Mouse (Mus musculus) CH12.LX (cell line): ENCODE results near the gene Pml. TPM values are rescaled to one million over a fixed set of nuclear protein-coding genes. Genes with fewer than 3 reads are reported as not detected.

Experiments
- DNase-seq: peaks from one replicate; pipeline ENCODE4 v3.0.0-alpha.2; 2013; ENCODE audit errors: extremely low read depth
- H3K27ac ChIP-seq: 2 replicates; pipeline ENCODE4 v1.5.1; 2012; ENCODE audit warnings: low read depth, mild to moderate bottlenecking, control low read depth, moderate library complexity; ENCODE audit not compliant: insufficient read depth
- H3K27me3 ChIP-seq: replicated peaks from 2 replicates; pipeline ENCODE3; 2012; ENCODE audit warnings: inconsistent platforms
- H3K36me3 ChIP-seq, 2 experiments: replicated peaks in 1 of 2; 2 replicates each; pipeline versions ENCODE3 to v1.6.1; 2012; ENCODE audit warnings: inconsistent platforms in 1 of 2, low read length in 1 of 2, mild to moderate bottlenecking in 1 of 2, mixed read lengths in 1 of 2, moderate library complexity in 1 of 2; ENCODE audit not compliant: control insufficient read depth in 1 of 2, insufficient read depth in 1 of 2
- H3K4me1 ChIP-seq, 2 experiments: 2 replicates each; pipeline ENCODE4 v1.6.1; 2012; ENCODE audit warnings: inconsistent platforms in 1 of 2, moderate library complexity in 1 of 2; ENCODE audit not compliant: insufficient read depth in 2 of 2, control insufficient read depth in 1 of 2
- H3K4me2 ChIP-seq: 2 replicates; pipeline ENCODE4 v1.6.1; 2012; ENCODE audit warnings: low read depth, mild to moderate bottlenecking, control low read depth; ENCODE audit not compliant: poor library complexity, insufficient read depth, severe bottlenecking
- H3K4me3 ChIP-seq, 3 experiments: fragments of 150-350 bp in 1 of 3; sonication (generic) in 1 of 3; replicated peaks in 1 of 3; 2 replicates each; pipeline versions ENCODE3 to v1.5.1; 2011 to 2012; ENCODE audit warnings: low read depth in 2 of 3, low read length in 2 of 3, mild to moderate bottlenecking in 2 of 3, moderate library complexity in 2 of 3, control low read depth in 1 of 3, improper control_type of control experiment in 1 of 3, inconsistent platforms in 1 of 3, mixed read lengths in 1 of 3; ENCODE audit not compliant: poor library complexity in 1 of 3
- H3K79me2 ChIP-seq: replicated peaks from 2 replicates; pipeline ENCODE4 v1.6.1; 2012; ENCODE audit warnings: mild to moderate bottlenecking, moderate library complexity; ENCODE audit not compliant: control insufficient read depth, poor library complexity, insufficient read depth, severe bottlenecking; ENCODE audit errors: extremely low read depth
- H3K9ac ChIP-seq: 2 replicates; pipeline ENCODE4 v1.6.1; 2012; ENCODE audit warnings: low read depth, mild to moderate bottlenecking, control low read depth, moderate library complexity; ENCODE audit not compliant: insufficient read depth
- H3K9me3 ChIP-seq: replicated peaks from 2 replicates; pipeline ENCODE3; 2012; ENCODE audit warnings: low read length, inconsistent platforms, mixed read lengths
- CTCF ChIP-seq, 2 experiments: IDR thresholded peaks in 1 of 2; conservative IDR thresholded peaks in 1 of 2; 2 replicates each; pipeline ENCODE4 v1.5.1; 2011 to 2012; ENCODE audit warnings: low read depth in 2 of 2, low read length in 2 of 2, improper control_type of control experiment in 1 of 2, inconsistent platforms in 1 of 2, mild to moderate bottlenecking in 1 of 2, moderate library complexity in 1 of 2
- E2F4 ChIP-seq: IDR thresholded peaks from 2 replicates; pipeline ENCODE4 v1.6.1; 2011; ENCODE audit warnings: low read depth, low read length, improper control_type of control experiment; ENCODE audit not compliant: insufficient replicate concordance
- ELF1 ChIP-seq: IDR thresholded peaks from 2 replicates; pipeline ENCODE4 v1.6.1; 2014; ENCODE audit warnings: low read depth, mild to moderate bottlenecking, inconsistent platforms, low read length, improper control_type of control experiment
- EP300 ChIP-seq: IDR thresholded peaks from 2 replicates; pipeline ENCODE4 v1.6.1; 2011; ENCODE audit warnings: low read length, improper control_type of control experiment
- IRF4 ChIP-seq: IDR thresholded peaks from 2 replicates; pipeline ENCODE4 v1.6.1; 2014; ENCODE audit warnings: low read depth, mild to moderate bottlenecking, inconsistent platforms, low read length, improper control_type of control experiment
- JUN ChIP-seq: IDR thresholded peaks from 2 replicates; pipeline ENCODE4 v1.6.1; 2011; ENCODE audit warnings: low read depth, mild to moderate bottlenecking, low read length, improper control_type of control experiment, moderate library complexity; ENCODE audit not compliant: insufficient read depth
- MAX ChIP-seq: IDR thresholded peaks from 2 replicates; pipeline ENCODE4 v1.6.1; 2011; ENCODE audit warnings: low read length, improper control_type of control experiment
- MXI1 ChIP-seq: IDR thresholded peaks from 2 replicates; pipeline ENCODE4 v1.6.1; 2011; ENCODE audit warnings: mild to moderate bottlenecking, low read depth, low read length, improper control_type of control experiment
- NELFE ChIP-seq: IDR thresholded peaks from 2 replicates; pipeline ENCODE4 v1.6.1; 2011; ENCODE audit warnings: low read depth, low read length, improper control_type of control experiment
- PAX5 ChIP-seq: IDR thresholded peaks from 2 replicates; pipeline ENCODE4 v1.6.1; 2012; ENCODE audit warnings: low read length, inconsistent platforms, mixed read lengths
- RCOR1 ChIP-seq: conservative IDR thresholded peaks from 2 replicates; pipeline ENCODE4 v1.6.1; 2012; ENCODE audit warnings: low read depth, mild to moderate bottlenecking, inconsistent platforms, low read length, improper control_type of control experiment
- ZKSCAN1 ChIP-seq: IDR thresholded peaks from 2 replicates; pipeline ENCODE4 v1.6.1; 2012; ENCODE audit warnings: low read depth, inconsistent platforms, low read length, improper control_type of control experiment, borderline replicate concordance
- dilution Hi-C: fragments of 300-500 bp; cut with MboI; formaldehyde crosslinking; loops from 2 replicates; pipeline ENCODE4 v1.14.3; 2020; ENCODE audit warnings: low sequenced_read_pairs; ENCODE audit not compliant: extremely low pct_unique_long_range_greater_than_20kb, extremely low pct_ligation_motif_present
- in situ Hi-C: fragments of 300-500 bp; cut with MboI; formaldehyde crosslinking; loops from 3 replicates; pipeline ENCODE4 v1.14.3; 2019; ENCODE audit warnings: low sequenced_read_pairs, low pct_ligation_motif_present, low pct_unique_long_range_greater_than_20kb, mixed read lengths
- polyA plus RNA-seq: library from polyadenylated mRNA; unstranded; fragments of >175 nt; gene quantifications from 2 replicates; pipeline ENCODE4 v1.2.1, GENCODE M21; 2012; ENCODE audit warnings: low read depth; ENCODE audit not compliant: insufficient read length
- total RNA-seq, 2 experiments: library from RNA; depleted of rRNA; stranded (reverse); fragments of 300-350 nt in 1 of 2; fragments of >200 nt in 1 of 2; gene quantifications; 2 replicates each; pipeline ENCODE4 v1.2.3; 2012 to 2014

Gene Pml
- total and polyA plus RNA-seq, 3 experiments = 8.3 to 56.9 (median 21.2) TPM

- H3K4me3 ChIP-seq = no peak overlapping the region
- dilution Hi-C loops (no loop called here), in situ Hi-C loops (no loop called here)
- peak overlapping the region; percentile 50 for H3K9ac ChIP-seq
- peak overlapping the region; percentile 48; the same call in 1 of the 2 replicates for H3K4me2 ChIP-seq
- no peaks in the 10 kb centered on the region for H3K9me3 ChIP-seq
- DNase-seq = no peak
- H3K27me3 ChIP-seq = no peaks in the 10 kb centered on the region
- peaks cover 19 to 56% of the 10 kb centered on the region in 2 experiments for H3K4me1 ChIP-seq
- H3K27ac ChIP-seq = no peak overlapping the region; the same call in 1 of the 2 replicates
- peaks cover 54% of the 10 kb centered on the region for H3K79me2 ChIP-seq
- TF ChIP-seq JUN (no peak), MAX (no peak)
- H3K36me3 ChIP-seq = peaks cover 22 to 68% of the 10 kb centered on the region in 2 experiments
Measured at GRCm38 (mm10) chr9:58241780-58242485, 7.7 kb downstream of the Pml start.

GRCm38 (mm10) chr9:58234502-58235015 lies 15.0 kb downstream of the Pml start:
- H3K4me3 ChIP-seq = no peak overlapping the region
- H3K9me3 ChIP-seq = no peaks in the 10 kb centered on the region
- dilution Hi-C loops = no loop called here

GRCm38 (mm10) chr9:58232374-58232773 lies 17.2 kb downstream of the Pml start:
- dilution Hi-C loops (no loop called here), in situ Hi-C loops (no loop called here)
- Histone ChIP-seq H3K4me2 (no peak overlapping the region), H3K27ac (no peak overlapping the region), H3K27me3 (no peaks in the 10 kb centered on the region), H3K4me3 (no peak overlapping the region), H3K9ac (no peak overlapping the region), H3K4me1 (peaks cover 0 to 21% of the 10 kb centered on the region in 2 experiments; a peak in 2 of 4 replicates), H3K79me2 (no peaks in the 10 kb centered on the region; the same call in 1 of the 2 replicates), H3K36me3 (peaks cover 67 to 81% of the 10 kb centered on the region in 2 experiments), H3K9me3 (no peaks in the 10 kb centered on the region)
- DNase-seq = no peak
- TF ChIP-seq ELF1 (no peak), IRF4 (no peak), NELFE (no peak)

More at GRCm38 (mm10) chr9:58234502-58235015, 15.0 kb downstream of the Pml start:
- in situ Hi-C loops = no loop called here
- TF ChIP-seq PAX5 (no peak), JUN (no peak), ZKSCAN1 (no peak), E2F4 (no peak), MXI1 (no peak), RCOR1 (no peak), CTCF (conservative IDR thresholded peaks at IDR 0.05 in 1 of 2, IDR thresholded peaks at IDR 0.05 in 1 of 2; ENCODE audit: low read depth in 2 of 2, low read length in 2 of 2) (no peak), EP300 (no peak)
- Histone ChIP-seq H3K4me1 (peaks cover 3 to 21% of the 10 kb centered on the region in 2 experiments; a peak in 3 of 4 replicates), H3K27me3 (no peaks in the 10 kb centered on the region), H3K36me3 (peaks cover 50 to 72% of the 10 kb centered on the region in 2 experiments), H3K27ac (no peak overlapping the region), H3K79me2 (peaks cover 4% of the 10 kb centered on the region), H3K4me2 (no peak overlapping the region), H3K9ac (no peak overlapping the region)
- no peak for DNase-seq
